Mouse (Mus musculus): ENCODE data around the gene Lce3d. TPM values are rescaled to one million over a fixed set of nuclear protein-coding genes. Genes with fewer than 3 reads are reported as not detected.

Gene Lce3d
- not detected in 2 replicates for polyA plus RNA-seq (2012; rRNA removed)

GRCm38 (mm10) chr3:92957090-92957489, at the start of gene Lce3d:
Lce3d (plus strand) TSS chr3:92957390.

GRCm38 (mm10) chr3:92926130-92926529, 31.1 kb upstream of the Lce3d start, which contains the start of gene Lce3a:
Lce3a (minus strand) TSS chr3:92926230.

GRCm38 (mm10) chr3:92932679-92933078, 24.5 kb upstream of the Lce3d start, which contains the start of gene Lce3b:
Lce3b (plus strand) TSS chr3:92932979.

GRCm38 (mm10) chr3:92944186-92944585, 13.0 kb upstream of the Lce3d start, which contains the start of gene Lce3c:
Lce3c (plus strand) TSS chr3:92944486.

GRCm38 (mm10) chr3:92966761-92967160, 9.6 kb downstream of the Lce3d start, which contains the start of gene Lce3e:
Lce3e (plus strand) TSS chr3:92967061.

GRCm38 (mm10) chr3:92991926-92992325, 34.7 kb downstream of the Lce3d start, which contains the start of gene Lce3f:
Lce3f (plus strand) TSS chr3:92992226.

Other genes with a start within 250 kb of the Lce3d start
- not detected in 2 replicates for gene Lce1e, start 248.3 kb upstream of the Lce3d start, polyA plus RNA-seq (2012; rRNA removed)
- not detected in 2 replicates for gene Lce1f, start 237.0 kb upstream of the Lce3d start, polyA plus RNA-seq (2012; rRNA removed)
- not detected in 2 replicates for gene Gm38119, start 218.3 kb upstream of the Lce3d start, polyA plus RNA-seq (2012; rRNA removed)
- gene Lce1g, start 205.1 kb upstream of the Lce3d start, polyA plus RNA-seq (2012; rRNA removed) = not detected in 2 replicates
- not detected in 2 replicates for gene Lce1h, start 192.3 kb upstream of the Lce3d start, polyA plus RNA-seq (2012; rRNA removed)
- not detected in 2 replicates for gene Lce1i, start 178.5 kb upstream of the Lce3d start, polyA plus RNA-seq (2012; rRNA removed)
- not detected in 2 replicates for gene Lce1j, start 166.9 kb upstream of the Lce3d start, polyA plus RNA-seq (2012; rRNA removed)
- gene Lce1k, start 149.5 kb upstream of the Lce3d start, polyA plus RNA-seq (2012; rRNA removed) = not detected in 2 replicates
- not detected in 2 replicates for gene Kprp, start 130.1 kb upstream of the Lce3d start, polyA plus RNA-seq (2012; rRNA removed)
- not detected in 2 replicates for gene Lce1l, start 106.1 kb upstream of the Lce3d start, polyA plus RNA-seq (2012; rRNA removed)
- not detected in 2 replicates for gene 2310050C09Rik, start 87.2 kb upstream of the Lce3d start, polyA plus RNA-seq (2012; rRNA removed)
- gene Lce3a, start 31.2 kb upstream of the Lce3d start, polyA plus RNA-seq (2012; rRNA removed) = not detected in 2 replicates
- not detected in 2 replicates for gene Lce3b, start 24.4 kb upstream of the Lce3d start, polyA plus RNA-seq (2012; rRNA removed)
- gene Lce3c, start 12.9 kb upstream of the Lce3d start, polyA plus RNA-seq (2012; rRNA removed) = not detected in 2 replicates
- gene Lce3e, start 9.7 kb downstream of the Lce3d start, polyA plus RNA-seq (2012; rRNA removed) = not detected in 2 replicates
- not detected in 2 replicates for gene Lce3f, start 34.8 kb downstream of the Lce3d start, polyA plus RNA-seq (2012; rRNA removed)
- gene Crct1, start 58.3 kb downstream of the Lce3d start, polyA plus RNA-seq (2012; rRNA removed) = 0.37 and 0.51 TPM in 2 replicates
- gene Lce1m, start 61.7 kb downstream of the Lce3d start, polyA plus RNA-seq (2012; rRNA removed) = not detected in 2 replicates
- gene Gm4858, start 111.4 kb downstream of the Lce3d start, polyA plus RNA-seq (2012; rRNA removed) = not detected in 2 replicates
- not detected in 2 replicates for gene Crnn, start 187.4 kb downstream of the Lce3d start, polyA plus RNA-seq (2012; rRNA removed)
- not detected in 2 replicates for gene Flg2, start 239.9 kb downstream of the Lce3d start, polyA plus RNA-seq (2012; rRNA removed)

Measured in central nervous system, embryonic 14 days (tissue).